Mouse (Mus musculus) olfactory bulb, adult 2 months (tissue): Measurements from ENCODE around the gene Art3. TPM values are rescaled to one million over a fixed set of nuclear protein-coding genes. Genes with fewer than 3 reads are reported as not detected.
A peak's percentile ranks its signal among the peaks of the same experiment; 100 is the strongest.

Experiments used
- H3K27ac ChIP-seq: fragments of 200-500 bp; 2 replicates; pipeline ENCODE4 v1.5.1; 2012; ENCODE audit warnings: low read depth, low read length; ENCODE audit not compliant: insufficient read depth
- H3K4me1 ChIP-seq: fragments of 200-500 bp; 2 replicates; pipeline ENCODE4 v1.6.1; 2012; ENCODE audit warnings: low read length; ENCODE audit not compliant: control insufficient read depth, insufficient read depth
- H3K4me3 ChIP-seq: fragments of 200-500 bp; 2 replicates; pipeline ENCODE4 v1.5.1; 2012; ENCODE audit warnings: mild to moderate bottlenecking, low read depth, low read length, moderate library complexity; ENCODE audit not compliant: insufficient read depth
- CTCF ChIP-seq: fragments of 200-500 bp; IDR thresholded peaks from 2 replicates; pipeline ENCODE4 v1.5.1; 2012; ENCODE audit warnings: low read depth, mild to moderate bottlenecking, low read length, moderate library complexity; ENCODE audit not compliant: insufficient read depth
- POLR2A ChIP-seq: fragments of 200-500 bp; IDR thresholded peaks from 2 replicates; pipeline ENCODE4 v1.6.1; 2012; ENCODE audit warnings: mild to moderate bottlenecking, low read depth, low read length, moderate library complexity; ENCODE audit not compliant: insufficient read depth
- WGBS: fragments of 180-500 bp; shearing (Covaris S2); methylation state at CpG from one replicate; pipeline ENCODE4 v1.1.7; 2018; 5-methylcytosine and 5-hydroxymethylcytosine counted together
- polyA plus RNA-seq: library from polyadenylated mRNA; stranded (reverse); fragments of >200 nt; gene quantifications from 2 replicates; pipeline ENCODE4 v1.2.4, GENCODE M21; 2012; ENCODE audit warnings: low replicate concordance; ENCODE audit not compliant: missing spikeins, insufficient read depth, insufficient read length

Art3 gene
- polyA plus RNA-seq, 1 experiment: not detected

- whole genome bisulfite sequencing: 92% methylated on average over 5 of the region's 5 CpGs
- TF ChIP-seq POLR2A (no peak), CTCF (no peak)
- Histone ChIP-seq H3K27ac (no peak overlapping the region), H3K4me1 (no peaks in the 10 kb centered on the region), H3K4me3 (no peak overlapping the region)
Measured at GRCm38 (mm10) chr5:92446736-92447135, 115.1 kb downstream of the Art3 start.

- H3K27ac ChIP-seq: no peak overlapping the region
- WGBS: 92% methylated on average over 5 of the region's 5 CpGs
- H3K4me3 ChIP-seq: no peak overlapping the region
- no peaks in the 10 kb centered on the region for H3K4me1 ChIP-seq
- TF ChIP-seq CTCF: no peak
- no peak for TF ChIP-seq POLR2A
Measured at GRCm38 (mm10) chr5:92452876-92453275, 121.2 kb downstream of the Art3 start.

- no peak for TF ChIP-seq CTCF
- TF ChIP-seq POLR2A: no peak
- WGBS: 86% methylated on average over 2 of the region's 2 CpGs
- no peaks in the 10 kb centered on the region for H3K4me1 ChIP-seq
- no peak overlapping the region for H3K4me3 ChIP-seq
- H3K27ac ChIP-seq: no peak overlapping the region
Measured at GRCm38 (mm10) chr5:92457410-92457809, 125.8 kb downstream of the Art3 start.

- 79% methylated on average over 5 of the region's 5 CpGs for WGBS
- no peak overlapping the region for H3K4me3 ChIP-seq
- no peaks in the 10 kb centered on the region for H3K4me1 ChIP-seq
- no peak for TF ChIP-seq CTCF
- no peak for TF ChIP-seq POLR2A
- H3K27ac ChIP-seq: no peak overlapping the region
Measured at GRCm38 (mm10) chr5:92458726-92459125, 127.1 kb downstream of the Art3 start.

- Histone ChIP-seq H3K4me3 (no peak overlapping the region), H3K27ac (no peak overlapping the region), H3K4me1 (no peaks in the 10 kb centered on the region)
- TF ChIP-seq CTCF (peak; percentile 70), POLR2A (no peak)
- 25% methylated on average over 5 of the region's 5 CpGs for WGBS
Measured at GRCm38 (mm10) chr5:92461321-92461720, 129.7 kb downstream of the Art3 start.

Other genes starting within 250 kb of the Art3 start
- gene G3bp2, start 248.1 kb upstream of the Art3 start, polyA plus RNA-seq: 170 and 274 TPM in 2 replicates
- not detected in 2 replicates for gene Uso1, start 193.9 kb upstream of the Art3 start, polyA plus RNA-seq
- not detected in 2 replicates for gene U90926, start 116.4 kb upstream of the Art3 start, polyA plus RNA-seq
- not detected in 2 replicates for gene Ppef2, start 75.5 kb upstream of the Art3 start, polyA plus RNA-seq
- gene Naaa, start 53.7 kb upstream of the Art3 start, polyA plus RNA-seq: not detected in 2 replicates
- not detected in 2 replicates for gene Sdad1, start 21.3 kb upstream of the Art3 start, polyA plus RNA-seq
- gene Cxcl9, start 3.7 kb upstream of the Art3 start, polyA plus RNA-seq: not detected in 2 replicates
- gene Cxcl10, start 17.1 kb downstream of the Art3 start, polyA plus RNA-seq: not detected in 2 replicates
- gene Nup54, start 103.4 kb downstream of the Art3 start, polyA plus RNA-seq: not detected in 2 replicates
- gene Scarb2, start 175.0 kb downstream of the Art3 start, polyA plus RNA-seq: 78.7 and 130 TPM in 2 replicates
- not detected in 2 replicates for gene Fam47e, start 223.2 kb downstream of the Art3 start, polyA plus RNA-seq